In the genomic region with DNA sequence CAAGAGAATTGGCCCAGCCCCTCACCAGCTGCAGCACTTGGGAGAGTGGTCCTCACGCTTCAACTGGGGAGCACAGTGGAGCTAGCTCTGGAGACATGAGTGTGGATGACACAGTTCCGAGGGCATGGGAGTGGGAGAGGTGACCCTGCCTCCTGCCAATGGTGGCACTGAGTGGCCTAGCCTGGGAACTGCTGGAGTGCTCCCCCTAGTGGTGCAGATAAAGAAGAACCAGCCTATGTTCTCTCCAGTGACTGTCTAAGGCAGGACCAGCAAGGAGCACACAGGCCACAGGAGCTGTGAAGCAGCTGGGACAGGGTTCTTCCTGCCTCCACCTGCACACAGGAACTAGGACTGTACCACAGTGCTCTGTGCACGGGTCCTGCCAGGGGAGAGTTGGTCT, we compare ENCODE assay signal across 11 mouse cellular contexts. TPM values are rescaled to one million over a fixed set of nuclear protein-coding genes. Genes with fewer than 3 reads are reported as not detected.
DNase-seq lines count a peak whose midpoint lies in the region; ATAC-seq and TF ChIP-seq lines count a peak whose summit lies in the region.
"Had no signal": no experiment of that assay in that cellular context is flagged by ENCODE, and none has a peak within 500 bp of the region (broad histone marks: within the 10 kb centered on the region; RNA-seq: fewer than 3 reads in every experiment).

No protein-coding gene starts in this region.

- WGBS in hindbrain, embryonic 11.5 days: 71% methylated on average over 3 of the region's 3 CpGs
- WGBS in hindbrain, embryonic 16.5 days: 74% methylated on average over 3 of the region's 3 CpGs
- WGBS in hindbrain, embryonic 15.5 days: 86% methylated on average over 3 of the region's 3 CpGs
- WGBS in small intestine, adult 2 months: 85% methylated on average over 3 of the region's 3 CpGs

- TF ChIP-seq CTCF in testis, adult 2 months (IDR thresholded peaks at IDR 0.05; ENCODE audit: control insufficient read depth, insufficient read depth, insufficient replicate concordance, low read depth, low read length): peak; percentile 63; the same call in 1 of the 2 replicates
- peak; percentile 46; the same call in 1 of the 2 replicates for TF ChIP-seq CTCF in small intestine, adult 2 months (IDR thresholded peaks at IDR 0.05; ENCODE audit: extremely low read depth, insufficient read length, insufficient replicate concordance, low read depth, low read length)

- no peak overlapping the region for H3K4me3 ChIP-seq in hindbrain, embryonic 11.5 days (ENCODE audit: low read depth, low read length)
- H3K4me3 ChIP-seq in hindbrain, embryonic 16.5 days (ENCODE audit: low read length): no peak overlapping the region
- no peak overlapping the region for H3K4me3 ChIP-seq in testis, adult 2 months (ENCODE audit: control insufficient read depth, low read depth, low read length)
- H3K4me3 ChIP-seq in hindbrain, embryonic 15.5 days: no peak overlapping the region
- no peak overlapping the region for H3K4me3 ChIP-seq in small intestine, adult 2 months (ENCODE audit: low read depth, low read length)

- peak; percentile 10 for DNase-seq in hindbrain, embryonic 11.5 days (ENCODE audit: low spot score)
- no peak for DNase-seq in testis, postnatal 10 days (ENCODE audit: low spot score)
- no peak for DNase-seq in gastrocnemius, postnatal 4 days (ENCODE audit: low spot score in 2 of 2)
- no peak for DNase-seq in layer of hippocampus, postnatal 10 days (ENCODE audit: low spot score in 2 of 2)
- DNase-seq: right cerebral cortex, postnatal 4 days had no signal

- no peaks in the 10 kb centered on the region for H3K27me3 ChIP-seq in hindbrain, embryonic 11.5 days (ENCODE audit: control insufficient read depth, insufficient read depth, low read length)
- H3K27me3 ChIP-seq in hindbrain, embryonic 16.5 days (replicated peaks; ENCODE audit: control insufficient read depth, insufficient read depth, low read length): no peaks in the 10 kb centered on the region
- no peaks in the 10 kb centered on the region for H3K27me3 ChIP-seq in testis, adult 2 months (ENCODE audit: control insufficient read depth, insufficient read depth, low read length)
- H3K27me3 ChIP-seq in hindbrain, embryonic 15.5 days: no peaks in the 10 kb centered on the region
- H3K27me3 ChIP-seq in small intestine, adult 2 months (ENCODE audit: control insufficient read depth, insufficient read depth, low read length): no peaks in the 10 kb centered on the region

- no peaks in the 10 kb centered on the region for H3K36me3 ChIP-seq in hindbrain, embryonic 11.5 days (ENCODE audit: control insufficient read depth, insufficient read depth, low read length)
- H3K36me3 ChIP-seq in hindbrain, embryonic 16.5 days (ENCODE audit: control insufficient read depth, insufficient read depth, low read length): no peaks in the 10 kb centered on the region
- no peaks in the 10 kb centered on the region for H3K36me3 ChIP-seq in testis, adult 2 months (ENCODE audit: control insufficient read depth, insufficient read depth, low read length)
- no peaks in the 10 kb centered on the region for H3K36me3 ChIP-seq in hindbrain, embryonic 15.5 days
- H3K36me3 ChIP-seq in small intestine, adult 2 months (ENCODE audit: control insufficient read depth, insufficient read depth, low read length): no peaks in the 10 kb centered on the region

- no peak for TF ChIP-seq POLR2A in testis, adult 2 months (IDR thresholded peaks at IDR 0.05; ENCODE audit: control insufficient read depth, low read depth, low read length)
- TF ChIP-seq POLR2A in small intestine, adult 2 months (IDR thresholded peaks at IDR 0.05; ENCODE audit: low read depth, low read length): no peak

- H3K9me3 ChIP-seq in hindbrain, embryonic 11.5 days (ENCODE audit: control insufficient read depth, low read length): no peaks in the 10 kb centered on the region
- peaks cover 7% of the 10 kb centered on the region for H3K9me3 ChIP-seq in hindbrain, embryonic 16.5 days (ENCODE audit: control insufficient read depth, low read length)
- no peaks in the 10 kb centered on the region for H3K9me3 ChIP-seq in hindbrain, embryonic 15.5 days

- no peaks in the 10 kb centered on the region for H3K4me1 ChIP-seq in hindbrain, embryonic 11.5 days (replicated peaks; ENCODE audit: control insufficient read depth, insufficient read depth, low read length)
- no peaks in the 10 kb centered on the region for H3K4me1 ChIP-seq in hindbrain, embryonic 16.5 days (ENCODE audit: control insufficient read depth, insufficient read depth, low read depth, low read length)
- H3K4me1 ChIP-seq in testis, adult 2 months (ENCODE audit: control insufficient read depth, insufficient read depth, low read length): no peaks in the 10 kb centered on the region; the same call in 1 of the 2 replicates
- H3K4me1 ChIP-seq in hindbrain, embryonic 15.5 days (replicated peaks): no peaks in the 10 kb centered on the region
- no peaks in the 10 kb centered on the region for H3K4me1 ChIP-seq in small intestine, adult 2 months (ENCODE audit: control insufficient read depth, insufficient read depth, insufficient read length, low read length)

- no peak overlapping the region for H3K4me2 ChIP-seq in hindbrain, embryonic 11.5 days (replicated peaks; ENCODE audit: low read depth, low read length)
- H3K4me2 ChIP-seq in hindbrain, embryonic 16.5 days (ENCODE audit: low read length): no peak overlapping the region
- H3K4me2 ChIP-seq in hindbrain, embryonic 15.5 days: no peak overlapping the region

- no peak overlapping the region for H3K9ac ChIP-seq in hindbrain, embryonic 11.5 days (ENCODE audit: low read depth, low read length)
- no peak overlapping the region for H3K9ac ChIP-seq in hindbrain, embryonic 16.5 days (ENCODE audit: low read depth, low read length)
- no peak overlapping the region for H3K9ac ChIP-seq in hindbrain, embryonic 15.5 days

- H3K27ac ChIP-seq in hindbrain, embryonic 11.5 days (ENCODE audit: low read depth, low read length): no peak overlapping the region
- H3K27ac ChIP-seq in hindbrain, embryonic 16.5 days (ENCODE audit: low read depth, low read length): no peak overlapping the region
- no peak overlapping the region for H3K27ac ChIP-seq in testis, adult 2 months (ENCODE audit: control insufficient read depth, insufficient read depth, low read depth, low read length)
- H3K27ac ChIP-seq in hindbrain, embryonic 15.5 days (replicated peaks): no peak overlapping the region
- no peak overlapping the region for H3K27ac ChIP-seq in small intestine, adult 2 months (ENCODE audit: insufficient read depth, low read depth, low read length)

- peak; percentile 56; the same call in 1 of the 2 replicates for ATAC-seq in hindbrain, embryonic 11.5 days (ENCODE audit: low FRiP score)
- no peak for ATAC-seq in hindbrain, embryonic 16.5 days
- peak; percentile 11; the same call in 1 of the 2 replicates for ATAC-seq in hindbrain, embryonic 15.5 days (ENCODE audit: low FRiP score, low read depth)

RNA-seq across cellular contexts. Expression of a gene that starts 40.5 kb away (rescaled TPM):
- not detected in 2 replicates for polyA plus RNA-seq in hindbrain, embryonic 11.5 days (2014; fragmentation: Nextera tagmentation; extraction: Ambion mirVana)
- polyA plus RNA-seq in hindbrain, embryonic 16.5 days (2015; fragmentation: Nextera tagmentation; extraction: Ambion mirVana): 0.27 and 0.49 TPM in 2 replicates
- polyA plus RNA-seq in testis, adult 2 months (2012; rRNA removed): 78.6 and 99.6 TPM in 2 replicates
- polyA plus RNA-seq in hindbrain, embryonic 15.5 days (2015; fragmentation: Nextera tagmentation; extraction: Ambion mirVana): 0.12 and 0.23 TPM in 2 replicates
- polyA plus RNA-seq in small intestine, adult 2 months (2012; rRNA removed): not detected in 2 replicates
- not detected for total RNA-seq in gastrocnemius, postnatal 4 days (2021)
- 1 to 10 TPM in 1 of 2 experiments, under 1 TPM in 1; 0.89 to 1.1 TPM for total RNA-seq in layer of hippocampus, postnatal 10 days (2021)

RNA-seq across cellular contexts. Expression of a gene that starts 40.7 kb away (rescaled TPM):
- not detected in 2 replicates for polyA plus RNA-seq in hindbrain, embryonic 11.5 days (2014; fragmentation: Nextera tagmentation; extraction: Ambion mirVana)
- polyA plus RNA-seq in hindbrain, embryonic 16.5 days (2015; fragmentation: Nextera tagmentation; extraction: Ambion mirVana): not detected in 2 replicates
- polyA plus RNA-seq in testis, adult 2 months (2012; rRNA removed): 160 and 201 TPM in 2 replicates
- polyA plus RNA-seq in hindbrain, embryonic 15.5 days (2015; fragmentation: Nextera tagmentation; extraction: Ambion mirVana): not detected in 2 replicates
- not detected in 2 replicates for polyA plus RNA-seq in small intestine, adult 2 months (2012; rRNA removed)
- total RNA-seq in gastrocnemius, postnatal 4 days (2021): not detected
- total RNA-seq in layer of hippocampus, postnatal 10 days (2021): not detected
- total RNA-seq: left cerebral cortex, postnatal 25 days had no signal
- polyA plus RNA-seq: frontal cortex, adult 2 months had no signal

Comparison
In these comparisons a context has a peak if more than half of its experiments do, and no peak if none do; other contexts are left out.
1. RNA of a gene that starts 40.5 kb away (polyA plus RNA-seq): 78.6 to 99.6 TPM in testis, adult 2 months; 0.27 to 0.49 TPM in hindbrain, embryonic 16.5 days, 0.12 to 0.23 TPM in hindbrain, embryonic 15.5 days, not detected in hindbrain, embryonic 11.5 days and not detected in small intestine, adult 2 months; every median in the first group is over 10 times any median in the second.
2. RNA of a gene that starts 40.7 kb away (polyA plus RNA-seq): 160 to 201 TPM in testis, adult 2 months; not detected in hindbrain, embryonic 16.5 days, not detected in hindbrain, embryonic 11.5 days, not detected in hindbrain, embryonic 15.5 days and not detected in small intestine, adult 2 months; every median in the first group is over 100 times any median in the second.